Mouse (Mus musculus) intestine, embryonic 16.5 days (tissue): ENCODE measurements at regions not wholly inside any gene's neighbourhood (a gene's known extent, or its start where the extent isn't known, plus 50 kb on each side); places are given as distances from the start of the nearest gene placed in this dataset.

Experiments used
- ATAC-seq: fragments of 200-750 bp; cut with Nextera tagmentation; 2 replicates; pipeline ENCODE4 v1.8.0; 2017; ENCODE audit warnings: moderate TSS enrichment, moderate library complexity
- H3K27ac ChIP-seq: fragments of 300-500 bp; sonication (generic); 2 replicates; pipeline ENCODE4 v1.5.1; 2014; ENCODE audit warnings: mild to moderate bottlenecking, low read length
- H3K27me3 ChIP-seq: fragments of 300-500 bp; sonication (generic); replicated peaks from 2 replicates; pipeline ENCODE4 v1.6.1; 2014; ENCODE audit warnings: low read length, control low read depth, mixed read lengths; ENCODE audit not compliant: control insufficient read depth, insufficient read depth
- H3K36me3 ChIP-seq: fragments of 300-500 bp; sonication (generic); 2 replicates; pipeline ENCODE4 v1.6.1; 2014; ENCODE audit warnings: low read length, control low read depth; ENCODE audit not compliant: control insufficient read depth, insufficient read depth
- H3K4me1 ChIP-seq: fragments of 300-500 bp; sonication (generic); 2 replicates; pipeline ENCODE4 v1.6.1; 2014; ENCODE audit warnings: low read length, control low read depth, mixed read lengths; ENCODE audit not compliant: control insufficient read depth, insufficient read depth
- H3K4me2 ChIP-seq: fragments of 300-500 bp; sonication (generic); 2 replicates; pipeline ENCODE4 v1.6.1; 2014; ENCODE audit warnings: low read depth, low read length, control low read depth
- H3K4me3 ChIP-seq: fragments of 300-500 bp; sonication (generic); 2 replicates; pipeline ENCODE4 v1.5.1; 2014; ENCODE audit warnings: mild to moderate bottlenecking, low read length
- H3K9ac ChIP-seq: fragments of 300-500 bp; sonication (generic); 2 replicates; pipeline ENCODE4 v1.6.1; 2014; ENCODE audit warnings: low read depth, low read length
- H3K9me3 ChIP-seq: fragments of 300-500 bp; sonication (generic); 2 replicates; pipeline ENCODE4 v1.6.1; 2016; ENCODE audit warnings: low read length, control low read depth; ENCODE audit not compliant: control insufficient read depth
- WGBS: fragments of 180-500 bp; shearing (Covaris S2); extraction: QIAGEN DNeasy Blood & Tissue Kit; methylation state at CpG from one replicate; pipeline ENCODE4 v1.1.7; 2014; 5-methylcytosine and 5-hydroxymethylcytosine counted together

GRCm38 (mm10) chr13:34800906-34801305 lies 66.3 kb downstream of the Fam50b start:
- no peak overlapping the region for H3K4me3 ChIP-seq
- no peaks in the 10 kb centered on the region for H3K9me3 ChIP-seq
- no peak overlapping the region for H3K4me2 ChIP-seq
- no peaks in the 10 kb centered on the region for H3K36me3 ChIP-seq
- no peak overlapping the region for H3K27ac ChIP-seq
- no peaks in the 10 kb centered on the region for H3K27me3 ChIP-seq
- WGBS: 83% methylated on average over 5 of the region's 5 CpGs
- no peaks in the 10 kb centered on the region for H3K4me1 ChIP-seq
- no peak for ATAC-seq
- H3K9ac ChIP-seq: no peak overlapping the region

GRCm38 (mm10) chr13:34806532-34807092 lies 68.5 kb upstream of the Prpf4b start:
- H3K4me2 ChIP-seq: no peak overlapping the region
- 59% methylated on average over 9 of the region's 9 CpGs for WGBS
- H3K9me3 ChIP-seq: no peaks in the 10 kb centered on the region
- H3K4me3 ChIP-seq: no peak overlapping the region
- no peaks in the 10 kb centered on the region for H3K27me3 ChIP-seq
- no peaks in the 10 kb centered on the region for H3K36me3 ChIP-seq
- no peak for ATAC-seq
- no peaks in the 10 kb centered on the region for H3K4me1 ChIP-seq
- H3K27ac ChIP-seq: no peak overlapping the region
- H3K9ac ChIP-seq: no peak overlapping the region

GRCm38 (mm10) chr13:34809536-34809935 lies 65.6 kb upstream of the Prpf4b start:
- Histone ChIP-seq H3K4me3 (no peak overlapping the region), H3K36me3 (no peaks in the 10 kb centered on the region), H3K4me2 (no peak overlapping the region), H3K4me1 (peaks cover 3% of the 10 kb centered on the region; the same call in 1 of the 2 replicates), H3K9me3 (no peaks in the 10 kb centered on the region), H3K27ac (no peak overlapping the region), H3K9ac (no peak overlapping the region), H3K27me3 (no peaks in the 10 kb centered on the region)
- ATAC-seq: no peak
- 91% methylated on average over 1 of the region's 1 CpGs for WGBS

- Histone ChIP-seq H3K4me3 (no peak overlapping the region), H3K27ac (0 out of 2 replicates have a peak overlapping the region, but pooled peaks have one; percentile 25), H3K4me2 (0 out of 2 replicates have a peak overlapping the region, but pooled peaks have one; percentile 14), H3K4me1 (peaks cover 9% of the 10 kb centered on the region; the same call in 1 of the 2 replicates), H3K36me3 (no peaks in the 10 kb centered on the region), H3K27me3 (no peaks in the 10 kb centered on the region), H3K9me3 (no peaks in the 10 kb centered on the region), H3K9ac (no peak overlapping the region)
- 21% methylated on average over 18 of the region's 18 CpGs for WGBS
- peak; percentile 72; the same call in 1 of the 2 replicates for ATAC-seq
Observed at GRCm38 (mm10) chr13:34814161-34815056, 60.7 kb upstream of the Prpf4b start.

- no peaks in the 10 kb centered on the region for H3K9me3 ChIP-seq
- no peak overlapping the region for H3K4me3 ChIP-seq
- no peaks in the 10 kb centered on the region for H3K36me3 ChIP-seq
- H3K27ac ChIP-seq: 0 out of 2 replicates have a peak overlapping the region, but pooled peaks have one; percentile 25
- WGBS: 51% methylated on average over 3 of the region's 3 CpGs
- H3K9ac ChIP-seq: no peak overlapping the region
- peaks cover 9% of the 10 kb centered on the region; the same call in 1 of the 2 replicates for H3K4me1 ChIP-seq
- no peaks in the 10 kb centered on the region for H3K27me3 ChIP-seq
- no peak overlapping the region for H3K4me2 ChIP-seq
- no peak for ATAC-seq
Observed at GRCm38 (mm10) chr13:34815057-34815410, 60.1 kb upstream of the Prpf4b start.

GRCm38 (mm10) chr13:34818211-34818610 lies 56.9 kb upstream of the Prpf4b start:
- H3K27ac ChIP-seq: no peak overlapping the region
- no peaks in the 10 kb centered on the region for H3K9me3 ChIP-seq
- H3K4me2 ChIP-seq: no peak overlapping the region
- no peak for ATAC-seq
- no peaks in the 10 kb centered on the region for H3K27me3 ChIP-seq
- H3K9ac ChIP-seq: no peak overlapping the region
- H3K4me1 ChIP-seq: peaks cover 9% of the 10 kb centered on the region; the same call in 1 of the 2 replicates
- WGBS: 65% methylated on average over 5 of the region's 5 CpGs
- no peak overlapping the region for H3K4me3 ChIP-seq
- no peaks in the 10 kb centered on the region for H3K36me3 ChIP-seq

GRCm38 (mm10) chr13:34820423-34820822 lies 54.7 kb upstream of the Prpf4b start:
- no peak for ATAC-seq
- no peak overlapping the region for H3K4me2 ChIP-seq
- no peak overlapping the region for H3K9ac ChIP-seq
- no peak overlapping the region for H3K4me3 ChIP-seq
- H3K27ac ChIP-seq: no peak overlapping the region
- peaks cover 5% of the 10 kb centered on the region; the same call in 1 of the 2 replicates for H3K4me1 ChIP-seq
- H3K36me3 ChIP-seq: no peaks in the 10 kb centered on the region
- no peaks in the 10 kb centered on the region for H3K9me3 ChIP-seq
- 70% methylated on average over 4 of the region's 4 CpGs for WGBS
- H3K27me3 ChIP-seq: no peaks in the 10 kb centered on the region

- Histone ChIP-seq H3K36me3 (no peaks in the 10 kb centered on the region), H3K4me2 (no peak overlapping the region), H3K4me1 (peaks cover 5% of the 10 kb centered on the region; the same call in 1 of the 2 replicates), H3K9ac (no peak overlapping the region), H3K27ac (no peak overlapping the region), H3K4me3 (no peak overlapping the region), H3K27me3 (no peaks in the 10 kb centered on the region), H3K9me3 (no peaks in the 10 kb centered on the region)
- no peak for ATAC-seq
- WGBS: 86% methylated on average over 3 of the region's 3 CpGs
Observed at GRCm38 (mm10) chr13:34821946-34822345, 53.2 kb upstream of the Prpf4b start.

GRCm38 (mm10) chr13:34824157-34824556 lies 50.9 kb upstream of the Prpf4b start:
- H3K4me3 ChIP-seq: no peak overlapping the region
- H3K9me3 ChIP-seq: no peaks in the 10 kb centered on the region
- H3K27ac ChIP-seq: no peak overlapping the region
- no peak for ATAC-seq
- H3K27me3 ChIP-seq: no peaks in the 10 kb centered on the region
- peaks cover 5% of the 10 kb centered on the region; the same call in 1 of the 2 replicates for H3K4me1 ChIP-seq
- H3K4me2 ChIP-seq: no peak overlapping the region
- WGBS: 73% methylated on average over 1 of the region's 1 CpGs
- no peaks in the 10 kb centered on the region for H3K36me3 ChIP-seq
- no peak overlapping the region for H3K9ac ChIP-seq
